Mouse (Mus musculus): ENCODE data around the gene Prpmp5. TPM values are rescaled to one million over a fixed set of nuclear protein-coding genes. Genes with fewer than 3 reads are reported as not detected.
"Not testable (repeated sequence)": the region's sequence is repeated elsewhere in the genome, so short reads cannot be mapped to it uniquely, and the experiment has no call there.

Gene Prpmp5
- total RNA-seq (2015) (not detected in 2 replicates), total RNA-seq (2017) (not detected in 2 replicates)

DNA sequence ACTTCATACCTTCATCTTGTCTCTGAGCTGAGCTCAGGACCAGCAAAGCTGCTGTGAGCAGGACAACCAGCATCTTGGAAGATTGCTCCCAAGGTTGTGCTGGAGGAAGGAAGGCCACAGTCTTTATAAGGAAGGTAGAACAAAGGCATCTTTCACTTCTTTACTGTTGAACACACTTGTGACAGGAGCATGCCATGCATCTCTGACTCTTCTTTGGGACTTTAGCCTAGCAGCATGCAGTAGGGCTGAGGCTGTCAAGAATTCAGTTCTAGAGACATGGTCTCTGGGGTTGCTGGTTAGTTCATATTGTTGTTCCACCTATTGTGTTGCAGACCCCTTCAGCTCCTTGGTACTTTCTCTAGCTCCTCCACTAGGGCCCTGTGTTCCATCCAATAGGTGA, at the start of gene Prpmp5:
Prpmp5 (minus strand) TSS at position 101 of the 400 bp plus-strand sequence.
- not testable (repeated sequence) for ATAC-seq (replicated peaks; ENCODE audit: poor library complexity)

DNA sequence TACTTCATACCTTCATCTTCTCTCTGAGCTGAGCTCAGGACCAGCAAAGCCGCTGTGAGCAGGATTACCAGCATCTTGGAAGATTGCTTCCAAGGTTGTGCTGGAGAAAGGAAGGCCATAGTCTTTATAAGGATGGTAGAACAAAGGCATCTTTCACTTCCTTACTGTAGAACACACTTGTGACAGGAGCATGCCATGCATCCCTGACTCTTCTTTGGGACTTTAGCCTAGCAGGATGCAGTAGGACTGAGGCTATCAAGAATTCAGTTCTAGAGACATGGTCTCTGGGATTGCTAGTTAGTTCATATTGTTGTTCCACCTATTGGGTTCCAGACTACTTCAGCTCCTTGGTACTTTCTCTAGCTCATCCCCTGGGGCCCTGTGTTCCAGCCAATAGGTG, 49.5 kb upstream of the Prpmp5 start, which contains the start of gene Gm8882:
Gm8882 (minus strand) TSS at position 101 of the 400 bp plus-strand sequence.
- not testable (repeated sequence) for ATAC-seq (replicated peaks; ENCODE audit: poor library complexity)

Other genes with a start within 250 kb of the Prpmp5 start
- gene Prb1, start 104.2 kb downstream of the Prpmp5 start, total RNA-seq (2015) = not detected in 2 replicates
- not detected in 2 replicates for gene Prb1, start 104.2 kb downstream of the Prpmp5 start, total RNA-seq (2017)
- gene Gm8882, start 49.4 kb upstream of the Prpmp5 start, total RNA-seq (2015) = not detected in 2 replicates
- gene Gm8882, start 49.4 kb upstream of the Prpmp5 start, total RNA-seq (2017) = not detected in 2 replicates